Mouse (Mus musculus) mouse trophoblast stem cell (cell line): ENCODE data around the gene Mthfd2.
"Not testable (repeated sequence)": the region's sequence is repeated elsewhere in the genome, so short reads cannot be mapped to it uniquely, and the experiment has no call there.

Experiments
- in situ Hi-C, 2 experiments: fragments of 300-500 bp; cut with MseI, MboI; formaldehyde crosslinking; loops; 2 replicates in 1 of 2; 3 replicates in 1 of 2; pipeline ENCODE4 v1.15.1; 2025

Gene Mthfd2

DNA sequence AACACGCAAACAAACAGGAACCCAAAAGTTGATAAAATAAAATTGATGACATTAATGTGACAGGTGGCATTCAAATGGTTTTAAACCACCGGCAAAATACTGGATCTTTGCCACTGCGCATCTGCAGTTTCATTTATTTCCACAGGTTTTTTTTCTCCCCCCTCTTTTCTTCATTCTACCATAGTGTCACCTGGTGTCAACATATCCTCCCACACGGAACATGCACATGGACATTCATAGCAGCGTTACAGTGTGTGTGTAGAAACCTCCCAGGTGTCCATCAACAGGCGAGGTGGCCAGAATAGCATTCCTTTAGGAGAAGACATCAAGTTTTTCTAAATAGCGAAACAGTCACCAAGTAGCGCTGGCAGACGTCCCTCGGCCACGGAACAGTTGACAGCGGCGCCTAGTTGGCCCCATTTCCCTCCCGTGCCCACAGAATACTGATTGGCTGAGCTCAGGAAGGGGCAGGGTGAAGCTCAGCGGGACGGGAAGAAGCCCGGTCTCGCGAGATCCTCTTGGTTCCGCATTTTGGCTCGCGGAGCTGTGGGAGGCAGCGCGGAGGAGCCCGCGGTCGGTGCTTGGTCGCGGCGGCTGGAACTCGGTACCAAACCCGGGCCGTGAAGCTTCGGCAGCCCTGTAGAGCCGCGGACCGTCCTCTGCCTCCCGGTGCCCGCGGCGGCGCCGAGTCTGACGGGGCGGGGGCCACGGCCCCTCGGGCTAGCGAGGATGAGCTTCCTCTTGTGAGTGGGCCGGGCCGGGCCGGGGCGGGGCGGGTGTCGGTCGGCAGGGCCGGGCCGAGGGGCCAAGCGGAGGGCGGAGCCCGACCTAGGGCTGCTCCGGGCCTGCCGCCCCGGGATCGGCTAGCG is at the start of gene Mthfd2, which contains the start of gene Mob1a:
Mthfd2 (minus strand) TSS at position 384 of the 869 bp plus-strand sequence.
Mob1a (plus strand) TSS at position 492 of the 869 bp plus-strand sequence.
- in situ Hi-C loops: no loop called here

DNA sequence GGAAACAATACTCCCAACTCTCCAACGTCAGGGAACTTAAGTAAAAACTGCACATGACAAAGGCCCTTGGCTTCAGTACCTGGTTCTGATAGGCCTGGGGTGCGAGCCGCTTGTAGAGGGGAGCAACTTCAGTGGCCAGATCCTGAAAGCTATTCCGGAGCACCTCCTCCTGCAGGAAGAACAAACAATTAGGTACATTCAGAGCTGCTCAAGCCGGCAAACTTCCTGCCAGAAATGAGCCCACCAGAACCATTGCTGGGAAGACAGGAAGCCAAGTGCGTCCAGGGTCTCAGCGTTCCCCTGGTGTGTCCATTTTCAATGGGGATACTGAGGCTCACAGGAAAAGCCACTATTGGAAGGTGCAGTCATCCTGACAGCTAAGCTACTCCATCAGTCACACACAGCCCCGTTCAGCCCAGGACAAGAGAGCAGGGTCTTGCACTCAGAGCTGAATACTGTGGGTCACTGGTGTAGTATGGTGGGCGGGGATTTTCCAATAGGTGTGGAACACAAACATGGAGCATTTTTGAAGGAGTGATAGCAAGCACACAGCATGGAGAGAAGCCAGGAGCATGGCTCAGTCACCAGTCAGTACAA is 48.1 kb upstream of the Mthfd2 start:
- in situ Hi-C loops: no loop called here

DNA sequence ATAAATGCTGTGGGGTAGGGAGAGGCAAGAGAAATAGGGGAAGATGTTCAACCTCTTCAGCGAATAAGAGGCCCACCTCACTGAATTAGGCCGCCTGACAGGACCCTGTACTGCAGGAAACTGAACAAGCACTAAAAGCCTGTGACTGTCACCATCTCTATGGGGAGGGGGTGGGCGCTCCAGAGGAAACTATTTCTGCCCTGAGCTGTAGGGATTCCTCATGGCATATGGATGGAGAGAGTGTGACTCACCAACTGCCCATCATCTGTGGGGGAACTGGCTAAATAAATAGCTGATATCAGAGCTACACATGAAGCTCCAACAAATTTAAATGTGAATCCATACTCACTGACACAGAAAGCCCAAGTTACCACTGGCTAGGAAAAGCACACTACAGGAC is 45.6 kb upstream of the Mthfd2 start:
- in situ Hi-C loops: no loop called here

DNA sequence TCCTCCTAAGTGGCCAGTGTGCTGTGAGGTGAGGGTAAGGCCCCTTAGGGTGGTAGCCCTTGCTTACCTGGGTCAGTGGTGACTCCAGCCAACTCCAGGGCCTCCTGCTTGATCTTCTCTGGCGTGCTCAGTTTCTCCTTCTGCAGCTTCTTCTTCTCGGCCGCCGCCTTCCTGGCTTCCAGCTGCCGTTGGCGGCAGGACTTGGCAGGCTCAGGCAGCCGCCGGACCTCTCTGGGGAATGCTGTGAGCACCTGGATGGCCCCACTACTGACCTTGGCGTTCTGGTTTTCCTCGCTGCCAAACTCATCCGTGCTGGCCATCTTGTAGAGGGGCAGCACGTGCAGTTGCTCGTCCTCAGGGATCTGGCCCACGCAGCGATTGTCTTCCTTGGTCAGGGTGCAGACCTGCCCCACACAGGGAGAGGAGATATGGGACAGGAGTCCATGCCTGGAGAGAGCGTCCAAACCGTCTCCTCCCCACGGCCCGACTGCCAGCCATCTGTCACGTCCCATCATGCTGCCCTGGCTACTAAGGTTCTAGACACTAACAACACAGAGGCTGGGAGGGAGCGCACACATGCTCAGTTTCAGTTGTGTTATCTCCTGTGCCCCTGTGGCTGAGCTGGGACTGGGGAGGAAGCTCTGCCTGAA is 44.7 kb upstream of the Mthfd2 start:
- in situ Hi-C loops: no loop called here

DNA sequence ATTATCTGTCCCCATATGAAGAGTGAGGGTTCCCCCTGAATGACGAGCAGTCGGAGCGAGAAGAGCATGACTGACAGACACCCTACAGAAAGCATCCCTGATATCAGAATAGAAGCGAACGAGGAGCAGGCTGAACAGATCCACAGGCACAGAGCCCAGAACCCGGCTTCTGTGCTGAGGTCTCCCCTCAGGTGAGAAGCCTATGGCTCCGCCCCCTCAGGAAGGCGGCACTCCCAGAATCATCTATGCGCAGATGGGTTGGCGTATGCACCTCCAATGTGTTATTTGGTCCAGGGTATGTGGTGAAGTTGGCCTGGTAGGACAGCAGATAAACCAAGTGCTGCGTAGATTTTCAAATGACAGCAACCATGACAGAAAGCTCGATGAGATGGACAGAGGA is 37.4 kb upstream of the Mthfd2 start:
- in situ Hi-C loops: no loop called here

DNA sequence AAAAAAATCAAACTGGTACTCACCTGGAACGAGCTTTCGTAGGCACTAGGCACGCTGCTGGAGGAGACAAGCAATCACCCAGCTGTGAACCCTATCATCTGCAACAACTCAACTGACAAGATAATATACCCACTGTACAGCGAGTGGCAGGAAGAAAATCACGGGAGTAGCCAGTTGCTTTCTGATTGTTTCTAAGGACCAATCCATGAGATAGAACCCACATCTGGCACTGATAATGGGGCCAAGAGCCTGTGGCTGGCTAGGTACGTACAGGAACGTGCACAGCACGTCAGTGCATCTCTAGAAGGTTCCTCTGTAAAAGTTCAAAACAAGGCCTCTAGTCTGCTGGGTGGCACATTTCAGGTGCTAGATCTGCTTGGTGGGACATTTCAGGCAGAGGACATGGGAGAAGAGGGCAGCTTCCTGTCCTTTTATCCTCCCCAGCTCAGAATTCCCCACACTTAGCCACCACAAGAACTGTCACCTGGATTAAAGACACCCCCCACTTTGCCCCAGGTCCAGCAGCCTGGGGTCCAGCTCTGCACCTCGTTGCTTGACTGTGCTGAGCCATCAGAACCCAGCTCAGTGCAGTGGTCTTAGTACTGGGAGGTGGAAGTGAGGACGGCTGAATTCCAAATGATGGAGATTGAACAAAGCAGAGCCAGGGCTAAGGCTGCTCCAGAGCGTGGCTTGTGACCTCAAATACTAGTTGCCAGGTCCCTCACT is 36.0 kb upstream of the Mthfd2 start:
- in situ Hi-C loops: no loop called here

DNA sequence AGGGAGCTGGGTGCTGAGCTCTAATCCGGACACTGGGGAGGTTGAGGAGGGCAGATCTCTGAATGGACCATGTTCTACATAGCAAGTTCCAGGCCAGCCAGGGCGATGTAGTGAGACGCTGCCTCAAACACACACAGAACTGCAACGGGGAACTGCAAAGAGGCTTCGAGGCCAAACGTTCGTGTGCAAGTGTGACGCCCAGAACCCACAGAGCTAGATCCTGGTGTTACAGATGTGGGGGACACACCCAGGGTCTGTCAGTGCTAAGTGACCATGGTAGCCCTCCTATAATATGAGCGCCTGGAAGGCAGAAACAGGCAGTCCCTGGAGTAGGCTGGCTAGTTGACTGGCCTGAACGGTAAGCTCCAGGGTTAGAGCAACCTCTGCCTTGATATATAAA is 31.7 kb upstream of the Mthfd2 start:
- in situ Hi-C loops: loop anchor here (5.0 kb wide), 1 partner anchor 155 kb away; no protein-coding TSS in a partner anchor

DNA sequence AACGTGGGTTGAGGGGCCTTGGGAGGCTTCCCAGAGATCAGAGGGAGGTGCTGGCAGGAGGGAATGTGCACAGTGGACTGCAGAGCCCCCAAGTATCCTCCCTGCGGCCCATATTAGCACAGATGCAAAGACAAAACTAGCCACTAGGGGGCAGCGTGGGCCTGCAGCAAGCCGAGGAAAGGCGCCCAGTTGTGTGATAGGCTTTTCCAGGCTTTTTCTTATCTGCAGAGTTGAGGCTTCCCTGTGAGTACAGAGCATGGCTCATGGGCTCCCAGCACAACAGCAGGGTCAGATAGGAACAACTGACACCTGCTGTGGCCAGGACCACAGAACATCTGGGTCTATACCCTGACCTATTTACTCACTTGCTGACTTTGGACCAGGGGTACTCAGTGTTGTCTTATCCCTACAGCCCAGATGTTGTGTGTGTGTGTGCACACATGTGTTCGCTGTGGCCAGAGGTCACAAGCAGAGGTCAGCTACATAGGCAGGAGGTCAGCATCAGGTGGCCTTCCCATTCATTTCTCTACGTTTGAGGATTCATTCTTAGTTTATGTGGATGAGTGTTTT is 30.9 kb upstream of the Mthfd2 start:
- in situ Hi-C loops: loop anchor here (5.0 kb wide), 1 partner anchor 156 kb away; no protein-coding TSS in a partner anchor

DNA sequence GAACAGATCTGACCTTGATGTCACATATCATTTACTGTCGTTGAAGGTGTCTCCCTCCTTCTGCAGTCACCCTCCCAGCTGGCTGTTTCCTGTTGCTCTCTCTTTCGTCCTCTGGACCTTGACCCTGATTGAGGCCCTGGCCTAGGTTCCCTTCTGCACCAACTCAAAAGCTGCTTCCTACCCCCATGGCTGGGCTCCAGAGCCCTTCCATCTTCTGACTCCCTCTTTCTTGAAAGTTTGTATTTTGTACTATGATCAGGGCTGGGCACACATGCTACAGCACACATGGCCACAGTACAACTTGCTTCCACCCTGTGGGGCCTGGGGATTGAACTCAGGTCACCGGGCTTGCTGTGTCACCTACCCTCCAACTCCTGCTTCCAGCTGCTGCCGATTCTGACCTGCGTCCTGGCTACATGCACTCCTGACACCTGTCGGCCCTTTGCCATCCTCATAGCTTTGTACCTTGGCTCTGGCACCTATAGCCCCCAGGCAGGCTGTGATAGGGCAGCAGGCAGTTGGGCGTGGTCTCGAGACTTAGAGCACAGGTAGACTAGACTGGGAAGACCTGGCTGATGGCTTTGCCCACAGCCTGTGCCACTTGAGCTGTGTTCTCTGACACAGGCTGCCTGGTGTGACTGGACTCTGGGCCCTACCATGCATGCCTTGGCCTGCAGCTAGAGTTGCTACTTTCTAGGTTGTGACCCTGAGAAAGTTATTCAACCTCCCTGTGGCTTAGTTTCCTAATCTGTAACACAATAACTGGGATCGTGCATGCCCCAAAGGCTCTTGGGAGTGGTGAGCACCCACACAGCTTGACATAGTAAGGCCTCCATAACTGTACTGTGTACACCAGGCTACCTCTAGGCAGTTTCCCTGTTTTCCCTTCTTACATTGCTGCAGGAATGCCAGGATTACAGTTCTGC is 29.4 kb upstream of the Mthfd2 start:
- in situ Hi-C loops: loop anchor here (5.0 kb wide), 1 partner anchor 157 kb away; no protein-coding TSS in a partner anchor

DNA sequence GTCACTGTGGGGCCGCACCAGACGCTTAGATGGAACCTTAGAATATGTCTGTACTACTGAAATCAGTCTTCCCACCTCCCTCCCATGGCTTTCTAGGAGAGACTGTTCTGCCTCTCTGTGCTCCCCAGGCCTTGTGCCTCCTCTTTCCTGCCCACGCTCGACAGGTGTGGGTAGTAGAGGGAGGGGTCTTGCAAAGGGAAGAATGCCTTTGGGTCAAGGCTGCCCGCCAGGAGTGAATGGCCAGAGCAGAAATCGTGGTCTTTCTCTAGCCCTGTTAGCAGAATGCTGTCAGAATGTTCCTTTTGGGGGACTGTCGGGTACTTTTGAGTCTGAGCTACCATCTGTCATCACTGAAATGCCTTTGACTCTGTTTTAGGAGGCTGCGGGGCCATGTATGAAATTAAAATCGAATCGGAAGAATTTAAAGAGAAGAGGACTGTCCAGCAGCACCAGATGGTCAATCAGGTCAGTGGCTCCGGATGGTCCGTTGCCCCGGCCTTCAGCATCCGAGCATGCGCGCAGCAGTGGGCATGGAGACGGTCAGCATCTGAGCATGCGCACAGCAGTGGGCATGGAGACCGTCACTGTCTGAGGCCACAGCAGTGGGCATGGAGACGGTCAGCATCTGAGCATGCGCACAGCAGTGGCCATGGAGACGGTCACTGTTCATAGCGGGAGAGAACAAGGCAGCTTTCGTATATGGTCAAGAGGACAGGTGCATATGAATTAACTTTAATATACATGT is 27.1 kb upstream of the Mthfd2 start:
- in situ Hi-C loops: no loop called here

DNA sequence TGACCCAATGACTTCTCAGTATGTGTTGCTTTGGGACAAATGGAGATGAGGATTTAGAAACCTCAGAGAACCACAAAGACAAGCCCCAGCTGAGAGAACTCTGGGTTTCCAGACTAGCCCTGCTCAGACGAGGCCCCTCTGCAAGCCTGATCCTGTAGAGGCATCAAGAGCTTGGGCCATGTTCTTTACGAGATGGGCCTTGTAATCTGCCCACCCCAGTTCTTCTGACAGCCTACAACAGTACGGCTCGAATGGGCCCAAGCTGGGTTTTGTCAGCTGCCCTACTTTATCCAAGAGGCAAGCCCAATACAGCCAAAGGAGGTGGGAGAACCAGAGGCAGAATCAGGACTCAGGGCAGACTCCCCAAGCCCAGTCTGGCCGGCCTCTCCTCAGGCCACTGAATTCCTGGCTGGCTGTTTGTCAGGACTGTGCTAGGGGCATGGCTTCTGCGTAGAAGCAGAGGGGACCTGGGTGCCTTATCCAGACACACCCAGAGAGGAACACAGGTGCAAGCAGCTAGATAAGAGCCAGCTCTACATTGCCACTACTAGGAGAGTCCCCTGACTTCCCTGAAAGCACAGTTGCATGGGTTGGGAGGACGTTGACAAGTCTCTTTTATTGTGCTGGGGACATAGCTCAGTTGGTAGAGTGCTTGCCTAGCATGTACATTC is 25.9 kb upstream of the Mthfd2 start:
- in situ Hi-C loops: no loop called here

DNA sequence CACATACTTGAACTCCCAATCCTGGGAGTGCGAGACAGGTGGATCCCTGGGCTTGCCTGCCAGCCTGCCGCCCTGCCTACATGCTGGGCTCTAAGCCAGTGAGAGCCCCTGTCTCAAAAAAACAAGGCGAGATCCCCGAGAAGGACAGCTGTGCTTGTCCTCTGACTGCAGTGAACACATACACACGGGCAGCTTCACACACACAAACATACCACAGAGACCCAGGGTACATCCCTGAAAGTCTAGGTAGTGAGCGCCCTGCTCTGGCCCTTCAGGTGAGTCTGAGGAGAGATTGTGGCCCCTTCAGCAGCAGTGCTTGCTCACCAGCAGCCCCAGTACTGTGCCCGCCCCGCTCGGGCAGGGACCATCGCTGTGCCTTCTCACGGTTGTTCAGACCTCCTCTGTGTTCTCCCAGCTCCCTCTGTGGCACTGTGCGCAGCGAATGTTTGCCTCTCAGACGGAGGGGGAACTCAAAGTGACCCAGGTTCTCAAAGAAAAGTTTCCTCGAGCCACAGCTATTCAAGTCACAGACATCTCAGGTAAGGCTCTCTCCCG is 25.2 kb upstream of the Mthfd2 start:
- in situ Hi-C loops: no loop called here

DNA sequence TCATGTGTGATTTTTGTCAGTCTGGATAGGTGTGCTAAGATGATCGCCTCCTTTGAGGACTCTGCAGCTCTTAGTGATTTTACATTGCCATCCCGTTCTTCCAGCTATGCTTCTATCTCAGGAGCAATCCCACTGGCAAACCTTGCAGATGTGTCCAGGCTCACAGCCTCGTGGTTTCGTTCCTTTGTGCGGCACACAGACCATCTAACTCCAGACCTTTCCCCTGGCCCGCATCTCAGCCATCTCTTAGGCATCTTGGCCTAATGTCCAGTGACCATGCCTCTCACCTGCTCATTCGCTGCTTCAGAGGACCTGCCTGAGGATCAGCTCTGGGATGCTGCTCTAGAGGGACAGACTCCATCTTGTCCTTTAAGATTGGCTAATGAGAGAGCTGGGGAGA is 24.5 kb upstream of the Mthfd2 start:
- in situ Hi-C loops: no loop called here

DNA sequence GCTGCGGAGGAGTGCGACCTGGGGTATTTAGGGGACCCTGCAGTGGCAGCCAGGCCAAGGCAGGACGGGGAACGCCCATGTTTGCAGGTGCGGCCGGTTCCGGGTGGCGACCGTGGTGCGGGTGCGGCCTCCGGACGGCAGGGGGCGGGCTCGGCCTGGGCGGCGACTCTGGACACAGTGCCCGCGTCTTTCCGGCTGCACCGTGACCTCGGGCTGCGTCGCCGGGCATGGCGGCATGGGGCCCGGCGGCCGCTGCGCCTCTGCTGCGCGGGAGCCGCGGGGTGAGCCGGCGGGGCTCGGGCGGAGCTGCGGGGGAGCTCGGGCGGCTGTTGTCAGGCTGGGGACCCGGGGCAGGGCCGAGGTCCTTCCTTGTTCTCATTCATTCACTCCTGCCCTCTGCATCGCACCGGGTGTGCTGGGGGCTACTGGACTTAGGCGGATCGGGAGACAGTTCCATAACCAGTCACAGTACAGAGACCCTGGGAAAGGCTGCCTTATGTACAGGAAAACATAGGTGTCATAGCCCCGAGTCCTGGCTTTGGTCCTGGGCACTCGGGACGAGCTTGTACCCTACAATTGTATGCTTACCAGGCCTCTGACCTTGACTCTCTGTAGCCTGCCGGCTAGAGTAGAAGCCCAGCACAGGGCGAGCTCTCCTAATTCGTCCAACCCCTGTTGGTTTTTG is 23.7 kb upstream of the Mthfd2 start:
- in situ Hi-C loops: no loop called here

DNA sequence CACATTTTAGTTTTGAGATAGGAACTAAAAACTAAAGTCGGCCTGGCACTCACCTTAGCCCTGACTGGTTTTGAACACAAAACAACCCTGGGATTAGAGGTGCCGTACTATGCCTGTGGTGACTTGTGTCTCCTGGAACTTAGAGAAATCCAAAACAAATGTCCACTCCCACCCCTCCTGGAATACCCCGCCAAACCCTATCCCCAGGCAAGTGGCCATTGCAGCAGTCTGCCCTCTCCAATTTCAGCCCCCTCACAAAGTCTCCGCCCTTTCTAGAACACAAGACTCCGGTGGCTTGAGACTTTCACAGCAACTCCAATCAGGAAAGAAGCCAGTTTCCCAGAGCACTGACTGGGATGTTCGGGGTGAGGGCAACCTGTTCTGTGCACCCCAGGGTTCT is 23.2 kb upstream of the Mthfd2 start, which contains the start of gene Bola3:
Bola3 (plus strand) TSS at position 275 of the 400 bp plus-strand sequence.
- in situ Hi-C loops: no loop called here

DNA sequence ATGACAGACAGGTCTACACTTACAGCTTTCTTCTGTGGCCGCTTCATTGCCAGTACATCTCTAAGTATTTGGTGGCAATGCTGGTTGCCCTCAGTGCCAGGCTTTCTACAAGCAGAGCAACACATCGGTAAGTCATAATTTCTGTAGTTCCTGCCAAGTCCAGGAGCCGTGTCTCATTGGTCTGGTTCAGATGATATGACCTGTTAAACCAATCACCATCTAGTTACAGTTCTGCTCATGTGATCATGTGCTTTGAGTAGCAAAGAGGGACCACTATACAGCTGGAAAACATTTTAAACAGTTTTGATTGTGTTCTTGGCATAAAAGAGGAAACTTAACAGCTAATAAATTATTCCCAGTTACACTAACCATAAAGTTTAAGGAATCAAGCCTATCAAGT is 22.2 kb upstream of the Mthfd2 start:
- in situ Hi-C loops: no loop called here

DNA sequence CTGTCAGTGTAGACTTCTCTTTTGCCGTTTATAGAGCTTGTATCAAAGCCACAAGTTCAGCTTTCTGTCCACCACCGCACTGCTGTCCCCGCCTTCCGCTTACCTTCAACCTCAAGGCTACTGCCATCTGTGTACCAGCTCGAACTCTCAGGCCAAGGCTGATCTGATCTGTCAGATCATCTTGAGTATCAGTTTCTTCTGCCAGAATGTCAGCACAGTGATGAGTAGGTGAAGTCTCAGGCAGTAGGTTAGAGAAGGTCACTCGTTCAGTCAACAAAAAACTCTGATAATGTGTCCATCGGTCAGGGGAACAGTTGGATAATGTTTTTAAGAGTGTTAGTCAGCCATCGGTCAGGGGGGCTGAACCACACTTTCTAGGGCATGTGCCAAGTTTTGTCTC is 19.6 kb upstream of the Mthfd2 start:
- in situ Hi-C loops: not testable (repeated sequence)

DNA sequence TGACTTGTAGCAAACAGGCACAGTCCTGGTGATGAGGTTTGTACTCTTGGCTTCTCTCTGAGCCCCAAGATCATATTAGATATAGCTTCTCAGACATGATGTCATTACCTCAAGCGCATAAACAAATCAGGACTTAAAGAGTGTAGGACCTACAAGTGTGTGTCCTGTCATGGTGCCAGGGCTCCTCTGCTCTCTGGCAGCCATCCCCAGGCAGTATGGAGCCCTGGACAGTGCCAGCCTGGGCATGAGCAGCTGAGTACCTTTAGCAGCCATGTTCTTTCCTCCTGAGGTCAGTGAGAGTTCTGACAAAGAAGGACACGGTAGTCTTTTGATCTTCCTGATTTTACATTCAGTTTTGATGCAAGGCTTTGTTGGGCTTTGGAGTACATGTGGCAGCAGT is 17.2 kb upstream of the Mthfd2 start:
- in situ Hi-C loops: no loop called here
